Mouse (Mus musculus): Measurements from ENCODE around the gene Ednrb. TPM values are rescaled to one million over a fixed set of nuclear protein-coding genes. Genes with fewer than 3 reads are reported as not detected.
A peak's percentile ranks its signal among the peaks of the same experiment; 100 is the strongest.

Ednrb gene
- polyA plus RNA-seq, 1 experiment = 0.27 TPM

GRCm38 (mm10) chr14:103831007-103831406 is 13.2 kb downstream of the Ednrb start:
- no peaks in the 10 kb centered on the region for H3K4me1 ChIP-seq
- H3K4me3 ChIP-seq (replicated peaks) = no peak overlapping the region
- H3K9me3 ChIP-seq = no peaks in the 10 kb centered on the region; the same call in 1 of the 2 replicates
- TF ChIP-seq GATA1 (IDR thresholded peaks at IDR 0.05; ENCODE audit: borderline replicate concordance, low read length) (no peak), FLI1 (IDR thresholded peaks at IDR 0.05; ENCODE audit: low read length) (no peak)
- H3K27me3 ChIP-seq (replicated peaks) = no peaks in the 10 kb centered on the region
- no peaks in the 10 kb centered on the region for H3K36me3 ChIP-seq (replicated peaks; ENCODE audit: low read length)

GRCm38 (mm10) chr14:103826343-103826742 is 17.9 kb downstream of the Ednrb start:
- Histone ChIP-seq H3K9me3 (peaks cover 2% of the 10 kb centered on the region; the same call in 1 of the 2 replicates), H3K4me1 (no peaks in the 10 kb centered on the region), H3K36me3 (replicated peaks; ENCODE audit: low read length) (no peaks in the 10 kb centered on the region), H3K27me3 (replicated peaks) (no peaks in the 10 kb centered on the region), H3K4me3 (replicated peaks) (no peak overlapping the region)
- TF ChIP-seq FLI1 (IDR thresholded peaks at IDR 0.05; ENCODE audit: low read length) (no peak), GATA1 (IDR thresholded peaks at IDR 0.05; ENCODE audit: borderline replicate concordance, low read length) (no peak)

DNA sequence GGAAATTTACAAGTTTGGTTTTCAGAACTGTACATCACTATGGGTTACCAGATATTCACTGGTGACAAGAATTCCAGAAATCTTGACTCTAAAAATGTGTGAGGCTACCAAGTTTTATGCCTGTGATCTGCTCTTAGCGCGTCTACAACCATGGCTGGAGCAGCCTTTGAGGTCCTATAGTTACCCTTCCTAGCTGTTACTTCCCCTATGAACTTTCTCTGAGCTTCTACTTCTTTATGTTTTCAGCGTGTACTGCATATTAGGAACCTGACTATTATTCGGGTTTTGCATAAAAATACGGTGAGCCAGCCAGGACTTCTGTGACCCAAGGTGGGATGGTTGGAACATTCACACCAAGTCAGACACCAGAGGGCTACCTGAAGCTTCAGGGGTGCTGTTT is 18.3 kb downstream of the Ednrb start:
- Histone ChIP-seq H3K4me3 (replicated peaks) (no peak overlapping the region), H3K36me3 (replicated peaks; ENCODE audit: low read length) (no peaks in the 10 kb centered on the region), H3K4me1 (no peaks in the 10 kb centered on the region), H3K27me3 (replicated peaks) (no peaks in the 10 kb centered on the region), H3K9me3 (peaks cover 2% of the 10 kb centered on the region; the same call in 1 of the 2 replicates)
- TF ChIP-seq GATA1 (IDR thresholded peaks at IDR 0.05; ENCODE audit: borderline replicate concordance, low read length) (no peak), FLI1 (IDR thresholded peaks at IDR 0.05; ENCODE audit: low read length) (no peak)

DNA sequence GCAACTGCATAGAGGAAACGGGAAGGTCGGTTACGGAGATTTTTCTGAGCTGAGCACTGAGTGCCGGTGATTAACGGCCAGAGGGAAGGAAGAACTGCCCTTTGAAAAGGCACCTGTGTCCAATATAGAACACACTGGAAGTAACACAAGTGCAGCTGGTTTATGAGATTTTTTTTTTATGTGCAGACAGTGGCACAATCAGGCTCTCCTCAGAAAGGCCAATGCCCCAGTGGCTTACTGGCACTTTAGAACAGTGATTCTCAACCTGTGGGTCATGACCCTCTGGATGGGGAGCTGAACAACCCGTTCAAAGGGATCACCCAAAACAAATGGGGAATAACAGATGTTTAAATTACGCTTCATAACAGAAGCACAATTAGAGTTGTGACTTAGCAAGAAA is 20.7 kb downstream of the Ednrb start:
- no peak for TF ChIP-seq FLI1 (IDR thresholded peaks at IDR 0.05; ENCODE audit: low read length)
- H3K9me3 ChIP-seq = peaks cover 2% of the 10 kb centered on the region; the same call in 1 of the 2 replicates
- no peaks in the 10 kb centered on the region for H3K27me3 ChIP-seq (replicated peaks)

DNA sequence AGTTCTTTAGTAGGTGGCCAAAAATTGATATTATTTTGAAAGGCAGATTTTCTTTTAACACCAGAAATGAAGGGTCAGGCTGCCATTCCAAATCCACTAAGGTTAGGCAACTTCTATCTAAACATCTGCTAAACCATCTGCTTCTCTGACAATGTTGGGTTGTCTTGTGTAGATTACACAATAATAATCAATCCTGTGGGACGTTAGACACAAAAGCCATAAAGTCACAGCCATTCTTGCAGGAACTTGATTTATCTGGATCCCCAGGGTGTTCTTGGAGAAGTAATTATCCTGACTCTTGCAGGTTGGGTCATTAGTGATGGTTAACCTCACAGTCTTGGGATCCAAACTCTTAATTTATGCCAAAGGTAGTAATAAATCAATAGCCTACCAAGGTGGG is 21.6 kb downstream of the Ednrb start:
- Histone ChIP-seq H3K4me3 (replicated peaks) (no peak overlapping the region), H3K27me3 (replicated peaks) (no peaks in the 10 kb centered on the region), H3K9me3 (peaks cover 2% of the 10 kb centered on the region; the same call in 1 of the 2 replicates), H3K4me1 (no peaks in the 10 kb centered on the region), H3K36me3 (replicated peaks; ENCODE audit: low read length) (no peaks in the 10 kb centered on the region)
- TF ChIP-seq GATA1 (IDR thresholded peaks at IDR 0.05; ENCODE audit: borderline replicate concordance, low read length) = no peak
- TF ChIP-seq FLI1 (IDR thresholded peaks at IDR 0.05; ENCODE audit: low read length) = no peak

More for the DNA sequence above, 20.7 kb downstream of the Ednrb start:
- Histone ChIP-seq H3K4me3 (replicated peaks) (no peak overlapping the region), H3K4me1 (no peaks in the 10 kb centered on the region), H3K36me3 (replicated peaks; ENCODE audit: low read length) (no peaks in the 10 kb centered on the region)

DNA sequence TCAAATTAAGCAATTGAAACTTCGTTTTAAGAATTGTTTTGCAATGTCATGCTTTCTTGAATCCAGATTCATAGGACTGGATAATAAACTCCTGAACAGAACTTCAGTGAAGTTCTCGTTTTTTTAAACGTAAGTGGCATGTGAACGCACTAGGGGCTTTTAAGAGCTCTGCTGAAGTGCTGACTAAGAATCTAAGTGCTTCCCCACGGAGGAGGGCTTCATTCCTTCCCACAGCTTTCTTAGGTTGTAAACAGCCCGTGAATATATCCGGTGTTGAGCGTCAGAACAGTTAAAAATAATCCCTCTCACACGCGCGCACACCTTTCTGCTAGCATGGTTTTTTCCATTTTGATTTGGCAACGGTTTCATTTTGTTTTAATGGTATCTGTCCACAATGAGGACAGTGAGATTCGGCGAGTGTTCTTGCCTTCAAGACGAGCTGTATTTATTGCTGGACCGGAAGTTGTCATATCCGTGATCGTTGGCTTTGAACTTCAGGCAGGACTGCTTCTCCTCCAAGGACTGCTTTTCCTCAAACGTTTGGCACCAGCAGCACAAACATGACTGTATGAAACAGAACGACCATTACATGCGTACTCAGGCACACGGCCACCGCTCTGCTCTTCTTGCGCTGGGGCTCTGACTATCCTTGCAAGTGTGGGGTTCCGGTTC is 27.4 kb downstream of the Ednrb start:
- Histone ChIP-seq H3K9me3 (0 out of 2 replicates have a peak, but pooled peaks cover 3% of the 10 kb centered on the region), H3K36me3 (replicated peaks; ENCODE audit: low read length) (no peaks in the 10 kb centered on the region), H3K4me1 (no peaks in the 10 kb centered on the region), H3K27me3 (replicated peaks) (no peaks in the 10 kb centered on the region), H3K4me3 (replicated peaks) (peak overlapping the region; percentile 53)
- TF ChIP-seq FLI1 (IDR thresholded peaks at IDR 0.05; ENCODE audit: low read length) (no peak), GATA1 (IDR thresholded peaks at IDR 0.05; ENCODE audit: borderline replicate concordance, low read length) (no peak)

GRCm38 (mm10) chr14:103815542-103815941 is 28.7 kb downstream of the Ednrb start:
- H3K4me1 ChIP-seq = no peaks in the 10 kb centered on the region
- H3K36me3 ChIP-seq (replicated peaks; ENCODE audit: low read length) = no peaks in the 10 kb centered on the region
- H3K9me3 ChIP-seq = 0 out of 2 replicates have a peak, but pooled peaks cover 3% of the 10 kb centered on the region
- no peaks in the 10 kb centered on the region for H3K27me3 ChIP-seq (replicated peaks)
- TF ChIP-seq GATA1 (IDR thresholded peaks at IDR 0.05; ENCODE audit: borderline replicate concordance, low read length) (no peak), FLI1 (IDR thresholded peaks at IDR 0.05; ENCODE audit: low read length) (no peak)
- H3K4me3 ChIP-seq (replicated peaks) = no peak overlapping the region

- no peaks in the 10 kb centered on the region for H3K36me3 ChIP-seq (replicated peaks; ENCODE audit: low read length)
- H3K4me1 ChIP-seq = no peaks in the 10 kb centered on the region
- H3K27me3 ChIP-seq (replicated peaks) = no peaks in the 10 kb centered on the region
- H3K9me3 ChIP-seq = 0 out of 2 replicates have a peak, but pooled peaks cover 3% of the 10 kb centered on the region
- TF ChIP-seq FLI1 (IDR thresholded peaks at IDR 0.05; ENCODE audit: low read length) = no peak
- TF ChIP-seq GATA1 (IDR thresholded peaks at IDR 0.05; ENCODE audit: borderline replicate concordance, low read length) = no peak
- no peak overlapping the region for H3K4me3 ChIP-seq (replicated peaks)
Observed at GRCm38 (mm10) chr14:103814015-103814691, 30.0 kb downstream of the Ednrb start.

GRCm38 (mm10) chr14:103813246-103813645 is 31.0 kb downstream of the Ednrb start:
- H3K27me3 ChIP-seq (replicated peaks) = no peaks in the 10 kb centered on the region
- 0 out of 2 replicates have a peak, but pooled peaks cover 3% of the 10 kb centered on the region for H3K9me3 ChIP-seq
- TF ChIP-seq GATA1 (IDR thresholded peaks at IDR 0.05; ENCODE audit: borderline replicate concordance, low read length) (no peak), FLI1 (IDR thresholded peaks at IDR 0.05; ENCODE audit: low read length) (no peak)
- no peaks in the 10 kb centered on the region for H3K36me3 ChIP-seq (replicated peaks; ENCODE audit: low read length)
- no peaks in the 10 kb centered on the region for H3K4me1 ChIP-seq
- no peak overlapping the region for H3K4me3 ChIP-seq (replicated peaks)

DNA sequence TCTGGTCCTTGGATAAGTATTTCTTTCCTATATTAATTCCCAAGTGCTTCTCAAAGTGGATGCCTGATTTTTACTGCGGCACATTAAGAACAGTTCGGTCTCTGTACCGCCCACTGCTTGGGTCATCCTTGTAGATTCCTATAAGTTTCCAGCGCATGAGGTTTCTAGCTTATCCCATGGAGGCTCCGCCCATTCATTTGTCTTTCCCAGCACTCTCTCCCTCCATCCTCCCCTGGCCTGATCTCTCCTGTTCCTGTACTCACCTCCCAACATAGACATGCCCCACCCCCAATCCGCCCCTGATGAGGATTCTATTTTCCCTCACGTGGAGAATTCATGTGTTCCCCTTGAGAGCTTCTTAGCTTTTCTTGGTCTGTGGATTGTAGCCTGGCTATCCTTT is 32.9 kb downstream of the Ednrb start:
- Histone ChIP-seq H3K36me3 (replicated peaks; ENCODE audit: low read length) (no peaks in the 10 kb centered on the region), H3K9me3 (no peaks in the 10 kb centered on the region), H3K27me3 (replicated peaks) (no peaks in the 10 kb centered on the region), H3K4me3 (replicated peaks) (no peak overlapping the region), H3K4me1 (no peaks in the 10 kb centered on the region)
- TF ChIP-seq FLI1 (IDR thresholded peaks at IDR 0.05; ENCODE audit: low read length) = no peak
- no peak for TF ChIP-seq GATA1 (IDR thresholded peaks at IDR 0.05; ENCODE audit: borderline replicate concordance, low read length)

Data from megakaryocyte, embryonic 14.5 days (primary cell).